Mouse (Mus musculus) hindbrain, embryonic 14.5 days (tissue): ENCODE measurements around the gene Brsk1. TPM values are rescaled to one million over a fixed set of nuclear protein-coding genes. Genes with fewer than 3 reads are reported as not detected.

Experiments used
- ATAC-seq: fragments of 200-750 bp; cut with Nextera tagmentation; 2 replicates; pipeline ENCODE4 v1.8.0; 2017; ENCODE audit warnings: moderate number of reproducible peaks, mild to moderate bottlenecking, moderate TSS enrichment, moderate library complexity; ENCODE audit not compliant: low FRiP score
- DNase-seq: peaks from one replicate; pipeline ENCODE4 v3.0.0-alpha.2; 2015; ENCODE audit warnings: low spot score
- H3K27ac ChIP-seq: fragments of 300-500 bp; sonication (generic); 2 replicates; pipeline ENCODE4 v1.5.1; 2014; ENCODE audit warnings: mild to moderate bottlenecking, moderate library complexity
- H3K27me3 ChIP-seq: fragments of 300-500 bp; sonication (generic); 2 replicates; pipeline ENCODE4 v1.6.1; 2014; ENCODE audit warnings: mild to moderate bottlenecking, low read length, mixed read lengths; ENCODE audit not compliant: control insufficient read depth, insufficient read depth
- H3K36me3 ChIP-seq: fragments of 300-500 bp; sonication (generic); replicated peaks from 2 replicates; pipeline ENCODE4 v1.6.1; 2014; ENCODE audit not compliant: control insufficient read depth, insufficient read depth
- H3K4me1 ChIP-seq: fragments of 300-500 bp; sonication (generic); replicated peaks from 2 replicates; pipeline ENCODE4 v1.6.1; 2014; ENCODE audit warnings: antibody characterized with exemption, low read length, mixed read lengths; ENCODE audit not compliant: control insufficient read depth, insufficient read depth
- H3K4me2 ChIP-seq: fragments of 300-500 bp; sonication (generic); replicated peaks from 2 replicates; pipeline ENCODE4 v1.6.1; 2014; ENCODE audit warnings: mild to moderate bottlenecking, moderate library complexity
- H3K4me3 ChIP-seq: fragments of 300-500 bp; sonication (generic); replicated peaks from 2 replicates; pipeline ENCODE4 v1.5.1; 2014; ENCODE audit warnings: mild to moderate bottlenecking, low read length
- H3K9ac ChIP-seq: fragments of 300-500 bp; sonication (generic); 2 replicates; pipeline ENCODE4 v1.6.1; 2014
- H3K9me3 ChIP-seq: fragments of 300-500 bp; sonication (generic); 2 replicates; pipeline ENCODE4 v1.6.1; 2016; ENCODE audit warnings: low read length; ENCODE audit not compliant: control insufficient read depth
- WGBS: fragments of 180-500 bp; shearing (Covaris S2); extraction: QIAGEN DNeasy Blood & Tissue Kit; methylation state at CpG from one replicate; pipeline ENCODE4 v1.1.7; 2014; 5-methylcytosine and 5-hydroxymethylcytosine counted together
- polyA plus RNA-seq: library from polyadenylated mRNA; unstranded; fragments of >200 nt; fragmentation: Nextera tagmentation; extraction: Ambion mirVana; gene quantifications from 2 replicates; pipeline ENCODE4 v1.2.1, GENCODE M21; 2014

Brsk1 gene
- polyA plus RNA-seq, 1 experiment from 2014 or later: 10.3 TPM

DNA sequence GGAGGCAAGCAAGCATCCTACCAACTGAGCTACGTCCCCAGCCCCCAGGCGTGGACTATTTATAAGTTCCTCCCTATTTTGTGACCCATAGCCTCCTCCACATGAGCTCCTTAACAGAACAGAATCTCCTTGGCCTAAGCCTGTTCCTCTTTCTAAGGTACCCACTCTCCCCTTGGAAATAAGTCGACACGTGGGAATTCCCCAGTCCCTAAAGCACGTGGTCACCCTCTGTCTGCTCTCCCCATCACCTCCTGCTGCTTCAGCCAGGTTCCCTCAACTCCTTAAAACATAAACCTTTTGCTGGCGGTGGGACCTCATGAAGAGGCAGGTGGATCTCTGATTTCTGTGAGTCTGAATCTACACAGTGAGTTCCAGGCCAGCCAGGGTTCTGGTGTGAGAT, 26.6 kb downstream of the Brsk1 start:
- ATAC-seq: no peak
- no peak overlapping the region for H3K9ac ChIP-seq
- no peak overlapping the region for H3K27ac ChIP-seq
- no peak overlapping the region for H3K4me2 ChIP-seq
- no peaks in the 10 kb centered on the region for H3K27me3 ChIP-seq
- WGBS: 77% methylated on average over 6 of the region's 6 CpGs
- no peak overlapping the region for H3K4me3 ChIP-seq
- no peaks in the 10 kb centered on the region for H3K4me1 ChIP-seq
- peaks cover 60% of the 10 kb centered on the region for H3K36me3 ChIP-seq
- DNase-seq: no peak
- no peaks in the 10 kb centered on the region for H3K9me3 ChIP-seq

DNA sequence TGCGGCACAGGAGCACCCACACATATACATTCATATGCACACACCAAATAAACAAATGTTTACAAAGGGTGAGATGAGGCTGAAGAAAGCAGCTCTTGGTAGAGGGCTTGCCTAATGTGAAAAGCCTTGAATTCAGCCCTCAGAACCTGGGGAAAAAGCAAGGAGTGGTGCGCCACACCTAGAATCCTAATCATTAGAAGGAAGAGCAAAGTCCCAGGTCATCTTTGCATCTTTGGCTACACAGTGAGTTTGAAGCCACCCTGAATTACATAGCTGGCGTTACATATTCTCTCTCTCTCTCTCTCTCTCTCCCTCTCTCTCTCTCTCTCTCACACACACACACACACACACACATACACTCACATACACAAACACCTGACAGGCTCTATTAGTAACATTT, 28.9 kb downstream of the Brsk1 start:
- peaks cover 36% of the 10 kb centered on the region for H3K36me3 ChIP-seq
- 95% methylated on average over 3 of the region's 3 CpGs for WGBS

GRCm38 (mm10) chr7:4723508-4723907, 33.1 kb downstream of the Brsk1 start:
- ATAC-seq: peak; percentile 74; the same call in 1 of the 2 replicates
- H3K27me3 ChIP-seq: no peaks in the 10 kb centered on the region
- H3K4me3 ChIP-seq: peak overlapping the region; percentile 4
- H3K36me3 ChIP-seq: peaks cover under 1% of the 10 kb centered on the region; the same call in 1 of the 2 replicates
- no peak overlapping the region; the same call in 1 of the 2 replicates for H3K9ac ChIP-seq
- H3K9me3 ChIP-seq: no peaks in the 10 kb centered on the region
- H3K4me1 ChIP-seq: no peaks in the 10 kb centered on the region
- 45% methylated on average over 12 of the region's 12 CpGs for WGBS
- H3K27ac ChIP-seq: no peak overlapping the region
- DNase-seq: peak; percentile 52
- H3K4me2 ChIP-seq: peak overlapping the region; percentile 49

More for the DNA sequence above, 28.9 kb downstream of the Brsk1 start:
- DNase-seq: no peak
- Histone ChIP-seq H3K27me3 (no peaks in the 10 kb centered on the region), H3K4me2 (no peak overlapping the region), H3K4me3 (no peak overlapping the region), H3K27ac (no peak overlapping the region), H3K9me3 (no peaks in the 10 kb centered on the region), H3K4me1 (no peaks in the 10 kb centered on the region), H3K9ac (no peak overlapping the region)
- no peak for ATAC-seq

DNA sequence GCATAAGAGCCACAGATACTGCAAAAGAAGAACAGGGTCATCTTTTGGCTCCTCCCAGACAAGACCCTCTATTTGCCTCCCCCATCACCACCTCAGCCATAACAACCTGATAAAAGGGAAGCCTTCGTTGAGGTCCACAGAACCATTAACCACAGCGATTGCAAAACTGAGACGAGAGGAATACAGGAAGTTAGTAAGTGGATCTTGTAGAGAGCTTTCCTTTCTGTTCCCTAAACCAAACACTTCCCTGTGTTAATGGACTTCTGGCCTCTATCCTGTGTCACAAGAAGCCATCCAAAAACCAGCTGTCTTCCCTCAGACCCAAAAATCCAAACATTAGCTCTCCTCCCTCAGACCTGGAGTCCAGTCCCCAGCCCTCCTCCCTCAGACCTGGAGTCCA, 34.0 kb downstream of the Brsk1 start:
- Histone ChIP-seq H3K9me3 (no peaks in the 10 kb centered on the region), H3K36me3 (no peaks in the 10 kb centered on the region), H3K27ac (no peak overlapping the region), H3K4me3 (no peak overlapping the region), H3K9ac (no peak overlapping the region), H3K4me1 (no peaks in the 10 kb centered on the region), H3K27me3 (no peaks in the 10 kb centered on the region), H3K4me2 (no peak overlapping the region)
- DNase-seq (no peak), ATAC-seq (no peak)
- 79% methylated on average over 3 of the region's 3 CpGs for WGBS

- Histone ChIP-seq H3K27ac (no peak within 1 kb of the TSS), H3K9ac (no peak within 1 kb of the TSS), H3K36me3 (no peaks in the 10 kb centered on the region), H3K4me2 (no peak within 1 kb of the TSS), H3K4me1 (no peaks in the 10 kb centered on the region), H3K4me3 (no peak within 1 kb of the TSS), H3K9me3 (no peaks in the 10 kb centered on the region), H3K27me3 (no peaks in the 10 kb centered on the region)
- no peak for DNase-seq
- 87% methylated on average over 7 of the region's 7 CpGs for WGBS
- ATAC-seq: no peak
Observed at GRCm38 (mm10) chr7:4725169-4725568, 34.8 kb downstream of the Brsk1 start, which contains the start of gene Tmem150b. Gene Tmem150b, minus strand, starts transcription at chr7:4725249.

- no peak overlapping the region for H3K4me2 ChIP-seq
- no peak overlapping the region for H3K4me3 ChIP-seq
- no peak for DNase-seq
- WGBS: 90% methylated on average over 5 of the region's 5 CpGs
- no peak overlapping the region for H3K9ac ChIP-seq
- no peak for ATAC-seq
- no peak overlapping the region for H3K27ac ChIP-seq
- H3K9me3 ChIP-seq: no peaks in the 10 kb centered on the region
- H3K27me3 ChIP-seq: no peaks in the 10 kb centered on the region
- no peaks in the 10 kb centered on the region for H3K36me3 ChIP-seq
- H3K4me1 ChIP-seq: no peaks in the 10 kb centered on the region
Observed at GRCm38 (mm10) chr7:4731090-4731489, 40.7 kb downstream of the Brsk1 start.

GRCm38 (mm10) chr7:4732968-4733392, 42.6 kb downstream of the Brsk1 start:
- Histone ChIP-seq H3K27me3 (no peaks in the 10 kb centered on the region), H3K27ac (no peak overlapping the region), H3K9me3 (no peaks in the 10 kb centered on the region), H3K4me3 (no peak overlapping the region), H3K9ac (no peak overlapping the region), H3K4me1 (no peaks in the 10 kb centered on the region), H3K36me3 (no peaks in the 10 kb centered on the region), H3K4me2 (no peak overlapping the region)
- no peak for ATAC-seq
- no peak for DNase-seq
- WGBS: 74% methylated on average over 6 of the region's 6 CpGs

DNA sequence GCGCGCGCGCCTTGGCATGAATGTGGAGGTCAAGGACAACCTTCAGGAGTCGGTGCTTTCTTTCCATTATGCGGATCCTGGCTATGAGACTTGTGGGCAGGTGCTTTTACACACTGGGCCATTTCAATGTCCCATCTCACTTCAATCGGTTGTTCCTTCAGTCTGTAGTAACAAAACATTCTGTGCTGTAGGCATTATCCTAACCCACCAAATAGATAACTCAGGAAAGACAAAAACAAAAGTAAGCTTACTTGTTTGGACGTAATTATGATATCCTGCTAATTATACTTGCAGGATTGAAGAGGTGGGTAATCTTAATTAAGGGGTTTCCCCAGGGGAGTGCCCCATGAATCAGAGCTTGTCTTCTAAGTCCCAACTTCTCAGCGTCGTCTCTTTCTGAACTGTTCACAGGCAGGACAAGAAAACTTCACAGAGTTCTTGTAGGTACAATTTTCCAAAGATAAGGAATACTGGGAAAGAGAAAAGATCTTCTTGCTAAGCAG, 48.7 kb downstream of the Brsk1 start:
- Histone ChIP-seq H3K4me3 (peak overlapping the region; percentile 22), H3K9ac (no peak overlapping the region; the same call in 1 of the 2 replicates), H3K27me3 (no peaks in the 10 kb centered on the region), H3K27ac (peak overlapping the region; percentile 68), H3K4me1 (peaks cover 29% of the 10 kb centered on the region), H3K36me3 (0 out of 2 replicates have a peak, but pooled peaks cover 6% of the 10 kb centered on the region), H3K4me2 (peak overlapping the region; percentile 54), H3K9me3 (no peaks in the 10 kb centered on the region)
- ATAC-seq (no peak), DNase-seq (no peak)
- WGBS: 37% methylated on average over 10 of the region's 10 CpGs

DNA sequence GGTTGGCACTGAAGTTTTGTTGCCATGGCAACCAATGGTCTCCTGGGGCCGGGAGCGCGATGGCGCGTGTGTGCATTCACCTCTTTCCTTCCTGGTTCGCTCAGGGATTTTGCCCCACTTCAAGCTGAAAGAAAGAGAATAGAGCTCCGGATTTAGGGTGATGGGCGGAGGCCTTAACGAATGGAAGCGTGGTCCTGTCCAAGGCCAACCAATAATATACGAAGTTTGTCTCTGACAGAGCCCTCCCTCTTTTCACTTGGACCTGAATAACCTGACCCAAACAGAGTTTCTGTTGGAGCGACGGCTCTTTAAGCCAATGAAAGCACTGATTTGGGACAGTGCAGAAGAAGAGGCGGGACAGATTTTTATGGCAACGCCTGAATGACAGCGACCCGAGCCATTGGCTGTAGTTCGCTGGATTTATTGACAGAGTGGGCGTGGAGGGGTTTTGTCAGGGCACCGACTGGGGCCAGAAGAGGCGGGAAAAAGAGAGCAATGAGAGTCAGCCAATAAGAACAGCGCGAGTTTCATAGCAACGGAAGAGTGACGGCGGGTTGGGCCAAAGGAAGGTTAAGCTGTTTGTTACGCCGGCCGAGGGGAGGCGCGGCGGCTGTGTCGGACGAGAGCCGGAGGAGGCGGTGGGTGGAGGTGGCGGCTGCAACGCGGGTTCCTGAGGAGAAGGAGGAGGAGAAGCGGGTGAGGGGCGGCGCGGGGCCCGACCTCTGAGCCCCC, 49.3 kb downstream of the Brsk1 start, which contains the start of gene Kmt5c:
Gene Kmt5c (plus strand): TSS at position 572 of the 732 bp plus-strand sequence.
- Histone ChIP-seq H3K27ac (peak within 1 kb of the TSS; percentile 94), H3K27me3 (no peaks in the 10 kb centered on the region), H3K9ac (peak within 1 kb of the TSS; percentile 88), H3K4me1 (peaks cover 29% of the 10 kb centered on the region), H3K9me3 (no peaks in the 10 kb centered on the region), H3K36me3 (peaks cover 12% of the 10 kb centered on the region; the same call in 1 of the 2 replicates), H3K4me2 (peak within 1 kb of the TSS; percentile 72), H3K4me3 (peak within 1 kb of the TSS; percentile 71)
- ATAC-seq (peak; percentile 97), DNase-seq (peak; percentile 98)
- WGBS: under 1% methylated on average over 37 of the region's 44 CpGs
